Mouse (Mus musculus): ENCODE data around the gene Abhd16a. TPM values are rescaled to one million over a fixed set of nuclear protein-coding genes. Genes with fewer than 3 reads are reported as not detected.
A peak's percentile ranks its signal among the peaks of the same experiment; 100 is the strongest.

Abhd16a gene
- 92.1 and 96.4 TPM in 2 replicates for polyA plus RNA-seq (2015; fragmentation: Nextera tagmentation; extraction: Ambion mirVana)

GRCm38 (mm10) chr17:35088825-35089644 is at the start of gene Abhd16a:
Gene Abhd16a, plus strand, starts transcription at chr17:35089263.
- Histone ChIP-seq H3K4me2 (replicated peaks) (peak within 1 kb of the TSS; percentile 66), H3K9me3 (no peaks in the 10 kb centered on the region), H3K9ac (peak within 1 kb of the TSS; percentile 88), H3K4me1 (replicated peaks) (peaks cover 12% of the 10 kb centered on the region), H3K27me3 (replicated peaks) (no peaks in the 10 kb centered on the region), H3K27ac (peak within 1 kb of the TSS; percentile 97), H3K4me3 (replicated peaks) (peak within 1 kb of the TSS; percentile 70), H3K36me3 (peaks cover 11% of the 10 kb centered on the region)
- ATAC-seq: peak; percentile 99
- WGBS: 3% methylated on average over 63 of the region's 67 CpGs

DNA sequence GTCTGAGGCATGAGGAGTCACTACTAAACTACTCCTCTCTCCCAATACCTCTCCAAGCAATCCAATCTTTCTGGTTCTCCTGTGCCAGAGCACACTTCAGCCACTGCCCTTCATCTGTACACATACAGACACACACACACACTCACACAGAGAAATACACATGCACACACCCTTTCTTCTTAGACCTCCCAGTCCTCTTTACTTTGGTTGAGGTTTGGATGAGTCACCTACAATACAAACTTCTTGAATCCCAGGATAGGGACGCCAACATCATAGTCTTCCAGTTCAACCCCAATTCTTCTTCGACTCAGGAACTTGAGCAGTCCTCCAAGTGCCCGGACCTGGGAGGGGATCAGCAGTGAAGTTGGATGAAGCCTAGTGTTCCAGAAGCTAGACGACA is 45.3 kb upstream of the Abhd16a start:
- WGBS: 80% methylated on average over 4 of the region's 4 CpGs
- Histone ChIP-seq H3K27me3 (replicated peaks) (no peaks in the 10 kb centered on the region), H3K9ac (no peak overlapping the region), H3K27ac (0 out of 2 replicates have a peak overlapping the region, but pooled peaks have one; percentile 11), H3K4me2 (replicated peaks) (no peak overlapping the region), H3K4me3 (replicated peaks) (no peak overlapping the region), H3K9me3 (no peaks in the 10 kb centered on the region), H3K4me1 (replicated peaks) (peaks cover 22% of the 10 kb centered on the region), H3K36me3 (no peaks in the 10 kb centered on the region)
- no peak for ATAC-seq

DNA sequence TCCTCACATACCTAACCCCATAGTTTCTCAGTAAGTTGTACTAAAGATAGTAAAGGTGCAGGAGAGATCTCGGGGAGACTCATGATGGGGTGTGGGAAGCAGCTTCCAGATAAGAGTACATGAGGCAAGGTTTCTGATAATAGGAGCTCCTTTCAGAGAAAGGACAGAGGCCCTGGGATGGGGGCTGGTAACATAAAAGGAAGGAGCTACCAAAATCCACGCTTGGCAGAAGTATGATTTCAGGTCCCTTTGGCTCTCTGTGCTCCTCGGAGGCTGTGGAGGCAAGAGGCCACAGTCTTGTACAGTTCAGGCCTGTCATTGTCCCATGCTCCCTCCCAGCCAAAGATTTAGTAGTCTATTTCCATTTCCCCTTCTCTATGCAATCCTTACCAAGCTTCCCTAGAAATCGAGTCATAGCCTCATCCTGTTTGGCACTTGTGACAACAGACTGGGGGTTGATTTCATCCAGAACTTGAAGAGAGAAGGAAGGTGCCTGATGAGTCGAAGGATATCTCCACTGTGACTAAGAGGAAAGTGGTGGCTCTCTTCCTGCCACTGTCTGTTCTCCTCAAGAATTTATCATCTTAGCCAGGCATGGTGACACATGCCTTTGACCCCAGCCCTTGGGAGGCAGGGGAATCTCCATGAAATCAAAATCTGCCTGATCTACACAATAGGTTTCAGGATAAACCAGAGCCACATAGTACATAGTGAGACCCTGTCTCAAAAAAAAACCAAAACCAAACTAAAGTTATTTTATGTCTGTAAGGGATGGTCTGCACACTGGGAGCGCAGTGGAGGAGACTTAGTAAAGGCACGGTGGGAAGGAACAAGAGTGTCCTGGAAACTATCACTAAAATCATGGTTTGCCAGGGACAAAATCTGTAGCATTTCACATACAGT is 43.9 kb upstream of the Abhd16a start:
- peak overlapping the region; percentile 99 for H3K4me2 ChIP-seq (replicated peaks)
- no peak overlapping the region for H3K9ac ChIP-seq
- peak overlapping the region; percentile 92; the same call in 1 of the 2 replicates for H3K27ac ChIP-seq
- no peaks in the 10 kb centered on the region for H3K9me3 ChIP-seq
- H3K4me3 ChIP-seq (replicated peaks): peak overlapping the region; percentile 58
- no peaks in the 10 kb centered on the region for H3K36me3 ChIP-seq
- ATAC-seq: no peak
- peaks cover 29% of the 10 kb centered on the region for H3K4me1 ChIP-seq (replicated peaks)
- H3K27me3 ChIP-seq (replicated peaks): no peaks in the 10 kb centered on the region
- WGBS: 68% methylated on average over 7 of the region's 7 CpGs

- H3K4me3 ChIP-seq (replicated peaks): peak overlapping the region; percentile 58
- no peaks in the 10 kb centered on the region for H3K27me3 ChIP-seq (replicated peaks)
- 3% methylated on average over 48 of the region's 48 CpGs for WGBS
- peak overlapping the region; percentile 91 for H3K9ac ChIP-seq
- H3K36me3 ChIP-seq: no peaks in the 10 kb centered on the region
- H3K9me3 ChIP-seq: no peaks in the 10 kb centered on the region
- no peak for ATAC-seq
- H3K4me1 ChIP-seq (replicated peaks): peaks cover 29% of the 10 kb centered on the region
- peak overlapping the region; percentile 99 for H3K4me2 ChIP-seq (replicated peaks)
- peak overlapping the region; percentile 92 for H3K27ac ChIP-seq
These were observed 43.0 kb upstream of the Abhd16a start for GRCm38 (mm10) chr17:35045807-35046680.

DNA sequence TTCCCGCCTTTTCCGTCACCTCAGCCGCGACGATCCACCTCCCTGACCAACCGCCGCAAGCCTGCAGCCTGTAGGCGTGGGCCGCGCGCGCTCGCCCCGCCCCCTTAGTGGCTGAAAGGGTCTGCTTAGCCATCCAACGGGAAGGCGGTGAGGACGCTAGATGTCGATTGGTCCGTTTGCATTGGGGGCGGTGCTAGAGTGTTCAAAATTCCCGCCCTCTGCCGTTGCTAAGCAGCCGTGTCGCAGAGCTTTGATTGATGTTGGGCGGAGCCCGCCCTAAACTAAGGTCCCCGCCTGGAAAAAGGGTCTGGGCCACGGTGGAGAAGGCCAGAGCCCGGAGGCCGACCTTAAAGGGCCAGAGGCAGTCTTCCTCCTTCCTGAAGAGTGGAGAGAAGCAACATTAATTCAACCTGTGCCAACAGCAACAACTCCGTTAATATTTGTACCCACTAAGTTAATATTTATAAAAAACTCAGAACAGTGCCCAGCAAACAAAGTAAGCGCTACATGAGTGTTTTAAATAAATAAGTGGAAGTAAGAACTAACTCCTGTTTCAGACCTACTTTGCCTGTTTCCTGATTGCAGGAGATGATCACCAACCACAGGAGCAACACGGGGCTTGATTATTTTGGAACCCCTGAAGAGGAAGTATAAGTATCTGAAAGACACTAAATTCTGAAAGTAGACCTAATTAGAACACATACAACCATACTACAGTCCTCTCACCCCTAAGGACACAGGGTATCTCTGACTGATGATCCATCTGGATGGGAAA is 42.2 kb upstream of the Abhd16a start, which contains the start of gene Msh5:
Msh5 (minus strand) TSS at position 65 of the 775 bp plus-strand sequence.
- Histone ChIP-seq H3K27ac (peak within 1 kb of the TSS; percentile 100), H3K4me3 (replicated peaks) (peak within 1 kb of the TSS; percentile 58), H3K9me3 (no peaks in the 10 kb centered on the region), H3K27me3 (replicated peaks) (no peaks in the 10 kb centered on the region), H3K4me1 (replicated peaks) (peaks cover 30% of the 10 kb centered on the region), H3K36me3 (no peaks in the 10 kb centered on the region), H3K9ac (peak within 1 kb of the TSS; percentile 91), H3K4me2 (replicated peaks) (peak within 1 kb of the TSS; percentile 99)
- peak; percentile 92 for ATAC-seq
- 2% methylated on average over 33 of the region's 33 CpGs for WGBS

GRCm38 (mm10) chr17:35047688-35048087 is 41.4 kb upstream of the Abhd16a start:
- Histone ChIP-seq H3K4me3 (replicated peaks) (peak overlapping the region; percentile 16), H3K27me3 (replicated peaks) (no peaks in the 10 kb centered on the region), H3K36me3 (peaks cover 1% of the 10 kb centered on the region), H3K9ac (0 out of 2 replicates have a peak overlapping the region, but pooled peaks have one; percentile 1), H3K4me1 (replicated peaks) (peaks cover 39% of the 10 kb centered on the region), H3K9me3 (no peaks in the 10 kb centered on the region), H3K4me2 (replicated peaks) (peak overlapping the region; percentile 99), H3K27ac (peak overlapping the region; percentile 100)
- peak; percentile 27 for ATAC-seq
- 53% methylated on average over 1 of the region's 1 CpGs for WGBS

DNA sequence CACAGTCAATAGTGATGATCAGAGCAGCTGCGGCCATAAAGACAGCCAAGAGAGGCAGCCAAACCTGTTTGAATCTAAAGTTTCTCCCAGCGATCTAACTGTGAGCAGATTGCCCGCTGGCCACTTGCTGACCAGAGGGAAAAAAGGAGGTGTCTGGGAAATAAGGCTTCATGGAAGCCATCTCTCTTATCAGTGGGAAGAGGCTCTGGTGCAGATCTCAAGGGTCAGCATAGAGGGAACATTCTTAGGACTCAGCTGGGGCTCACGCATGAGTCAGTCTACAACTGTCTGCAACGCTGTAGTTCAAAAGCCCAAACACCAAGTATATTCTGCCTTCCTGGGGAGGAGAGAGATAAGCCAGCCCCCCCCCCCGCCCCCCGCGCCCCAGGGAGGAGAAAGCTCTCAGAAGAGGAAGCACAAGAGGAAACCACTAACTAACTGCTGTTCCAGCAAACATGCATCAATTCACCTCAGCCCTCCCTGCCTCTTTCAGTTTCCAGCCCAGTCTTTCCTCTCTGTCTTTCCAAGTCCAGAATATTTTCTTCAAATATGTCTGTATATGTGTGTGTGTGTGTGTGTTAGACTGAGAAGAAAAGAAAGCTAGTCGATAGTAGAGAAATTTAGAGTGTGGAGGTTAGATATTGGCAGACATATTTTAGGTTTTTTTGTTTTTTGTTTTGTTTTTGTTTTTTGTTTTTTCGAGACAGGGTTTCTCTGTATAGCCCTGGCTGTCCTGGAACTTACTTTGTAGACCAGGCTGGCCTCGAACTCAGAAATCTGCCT is 40.7 kb upstream of the Abhd16a start:
- H3K36me3 ChIP-seq: peaks cover 6% of the 10 kb centered on the region
- H3K9me3 ChIP-seq: no peaks in the 10 kb centered on the region
- peaks cover 40% of the 10 kb centered on the region for H3K4me1 ChIP-seq (replicated peaks)
- no peaks in the 10 kb centered on the region for H3K27me3 ChIP-seq (replicated peaks)
- H3K27ac ChIP-seq: peak overlapping the region; percentile 100
- 24% methylated on average over 11 of the region's 11 CpGs for WGBS
- ATAC-seq: no peak
- H3K9ac ChIP-seq: no peak overlapping the region; the same call in 1 of the 2 replicates
- peak overlapping the region; percentile 99 for H3K4me2 ChIP-seq (replicated peaks)
- peak overlapping the region; percentile 16 for H3K4me3 ChIP-seq (replicated peaks)

GRCm38 (mm10) chr17:35048932-35049440 is 40.1 kb upstream of the Abhd16a start:
- Histone ChIP-seq H3K9ac (no peak overlapping the region), H3K9me3 (0 out of 2 replicates have a peak, but pooled peaks cover 2% of the 10 kb centered on the region), H3K4me1 (replicated peaks) (peaks cover 40% of the 10 kb centered on the region), H3K36me3 (peaks cover 10% of the 10 kb centered on the region), H3K4me3 (replicated peaks) (no peak overlapping the region), H3K4me2 (replicated peaks) (peak overlapping the region; percentile 99), H3K27me3 (replicated peaks) (no peaks in the 10 kb centered on the region), H3K27ac (peak overlapping the region; percentile 100)
- WGBS: 63% methylated on average over 5 of the region's 5 CpGs
- no peak for ATAC-seq

GRCm38 (mm10) chr17:35049561-35050016 is 39.5 kb upstream of the Abhd16a start, which contains the start of gene Clic1:
Gene Clic1, plus strand, starts transcription at chr17:35049966.
- peaks cover 14% of the 10 kb centered on the region for H3K36me3 ChIP-seq
- under 1% methylated on average over 11 of the region's 11 CpGs for WGBS
- no peaks in the 10 kb centered on the region for H3K27me3 ChIP-seq (replicated peaks)
- H3K27ac ChIP-seq: peak within 1 kb of the TSS; percentile 100
- H3K4me1 ChIP-seq (replicated peaks): peaks cover 43% of the 10 kb centered on the region
- H3K4me3 ChIP-seq (replicated peaks): peak within 1 kb of the TSS; percentile 61
- 0 out of 2 replicates have a peak, but pooled peaks cover 4% of the 10 kb centered on the region for H3K9me3 ChIP-seq
- ATAC-seq: peak; percentile 50
- H3K4me2 ChIP-seq (replicated peaks): peak within 1 kb of the TSS; percentile 99
- H3K9ac ChIP-seq: peak within 1 kb of the TSS; percentile 79

Data from intestine, embryonic 15.5 days (tissue).